Mouse (Mus musculus): Measurements from ENCODE around the gene Tigd3. TPM values are rescaled to one million over a fixed set of nuclear protein-coding genes. Genes with fewer than 3 reads are reported as not detected.
A peak's percentile ranks its signal among the peaks of the same experiment; 100 is the strongest.

Gene Tigd3
- total and polyA plus RNA-seq, 3 experiments = 2.1 to 2.2 TPM; not detected in 1

DNA sequence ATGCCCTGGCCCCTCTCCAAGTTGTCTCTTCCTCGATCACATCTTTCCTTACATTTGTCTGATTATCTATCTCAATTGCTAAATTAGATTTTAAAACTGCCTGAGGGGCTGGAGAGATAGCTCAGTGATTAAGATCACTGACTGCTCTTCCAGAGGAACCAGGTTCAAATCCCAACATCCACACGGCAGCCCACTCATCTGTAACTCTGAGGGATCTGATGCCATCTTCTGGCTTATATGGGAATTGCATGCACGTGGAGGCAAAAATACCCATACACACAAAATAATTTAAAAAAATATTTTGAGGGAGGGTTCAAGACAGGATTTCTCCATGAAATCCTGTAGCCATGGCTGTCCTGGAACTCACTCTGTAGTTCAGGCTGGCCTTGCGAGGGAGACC, 8.1 kb downstream of the Tigd3 start:
- no peak overlapping the region for H3K4me3 ChIP-seq (ENCODE audit: control insufficient read depth in 1 of 2, insufficient read depth in 1 of 2, low read depth in 2 of 2, low read length in 2 of 2)
- peaks cover 8 to 23% of the 10 kb centered on the region in 2 experiments for H3K4me1 ChIP-seq (ENCODE audit: control insufficient read depth in 1 of 2, insufficient read depth in 2 of 2, low read length in 2 of 2)
- no peaks in the 10 kb centered on the region for H3K79me2 ChIP-seq (ENCODE audit: control insufficient read depth, insufficient read depth, low read length, poor library complexity)
- no peaks in the 10 kb centered on the region for H3K9me3 ChIP-seq (replicated peaks; ENCODE audit: insufficient read depth, low read length)
- H3K9ac ChIP-seq (ENCODE audit: control insufficient read depth, low read depth, low read length, poor library complexity, severe bottlenecking) = no peak overlapping the region
- DNase-seq (ENCODE audit: low read depth, low spot score) = peak; percentile 67
- H3K27me3 ChIP-seq (ENCODE audit: control insufficient read depth in 1 of 2, insufficient read depth in 2 of 2, low read length in 2 of 2) = no peaks in the 10 kb centered on the region
- TF ChIP-seq USF2 (IDR thresholded peaks at IDR 0.05; ENCODE audit: borderline replicate concordance in 1 of 2, insufficient read depth in 1 of 2, low read depth in 1 of 2, low read length in 2 of 2) (no peak), ZC3H11A (IDR thresholded peaks at IDR 0.05; ENCODE audit: low read depth, low read length) (peak; percentile 51), ETS1 (IDR thresholded peaks at IDR 0.05; ENCODE audit: low read depth, low read length) (0 out of 2 replicates have a peak, but pooled peaks have one; percentile 29), ZNF384 (IDR thresholded peaks at IDR 0.05; ENCODE audit: low read depth, low read length) (0 out of 2 replicates have a peak, but pooled peaks have one; percentile 37), RCOR1 (IDR thresholded peaks at IDR 0.05; ENCODE audit: low read depth, low read length) (0 out of 2 replicates have a peak, but pooled peaks have one; percentile 26), MYC (IDR thresholded peaks at IDR 0.05; ENCODE audit: low read depth, low read length) (peak; percentile 72), MXI1 (IDR thresholded peaks at IDR 0.05; ENCODE audit: low read depth, low read length) (peak; percentile 37; the same call in 1 of the 2 replicates), BHLHE40 (IDR thresholded peaks at IDR 0.05; ENCODE audit: borderline replicate concordance, low read depth, low read length) (peak; percentile 43; the same call in 1 of the 2 replicates), TBP (IDR thresholded peaks at IDR 0.05; ENCODE audit: low read depth, low read length) (no peak), EP300 (IDR thresholded peaks at IDR 0.05; ENCODE audit: low read depth in 1 of 2, low read length in 2 of 2) (peak in 1 of 2 experiments; percentile 17; a peak in 1 of 4 replicates), RAD21 (IDR thresholded peaks at IDR 0.05; ENCODE audit: low read depth, low read length) (peak; percentile 70), E2F4 (IDR thresholded peaks at IDR 0.05; ENCODE audit: borderline replicate concordance, low read depth, low read length) (no peak), POLR2AphosphoS5 (IDR thresholded peaks at IDR 0.05; ENCODE audit: borderline replicate concordance, low read depth, low read length) (no peak), USF1 (IDR thresholded peaks at IDR 0.05; ENCODE audit: low read depth, low read length) (no peak), SIN3A (IDR thresholded peaks at IDR 0.05; ENCODE audit: low read length) (peak; percentile 31; the same call in 1 of the 2 replicates), CTCF (IDR thresholded peaks at IDR 0.05 in 2 of 3, conservative IDR thresholded peaks at IDR 0.05 in 1 of 3; ENCODE audit: control insufficient read depth in 1 of 3, insufficient read depth in 1 of 3, low read depth in 2 of 3, low read length in 3 of 3, poor library complexity in 1 of 3, severe bottlenecking in 1 of 3) (peak; percentile 46 to 73 (median 66)), MEF2A (IDR thresholded peaks at IDR 0.05; ENCODE audit: extremely low read depth, insufficient replicate concordance, low read depth, low read length, poor library complexity, severe bottlenecking) (no peak), MAX (IDR thresholded peaks at IDR 0.05; ENCODE audit: low read length) (peak; percentile 56; the same call in 1 of the 2 replicates), SMC3 (IDR thresholded peaks at IDR 0.05; ENCODE audit: low read depth, low read length) (peak; percentile 78), ELF1 (IDR thresholded peaks at IDR 0.05; ENCODE audit: low read depth, low read length) (no peak)
- peaks cover 0 to 15% of the 10 kb centered on the region in 2 experiments; a peak in 2 of 4 replicates for H3K36me3 ChIP-seq (ENCODE audit: control insufficient read depth in 1 of 2, insufficient read depth in 2 of 2, low read length in 2 of 2)
- H3K27ac ChIP-seq (ENCODE audit: control insufficient read depth, low read depth, low read length) = no peak overlapping the region

All from MEL (cell line).